Mouse (Mus musculus) R1 (cell line): ENCODE data around the gene Pitpna.

Source experiments
- DNase-seq: peaks from one replicate; pipeline ENCODE4 v3.0.0-alpha.2; 2018; ENCODE audit warnings: low read depth, low spot score

Gene Pitpna

DNA sequence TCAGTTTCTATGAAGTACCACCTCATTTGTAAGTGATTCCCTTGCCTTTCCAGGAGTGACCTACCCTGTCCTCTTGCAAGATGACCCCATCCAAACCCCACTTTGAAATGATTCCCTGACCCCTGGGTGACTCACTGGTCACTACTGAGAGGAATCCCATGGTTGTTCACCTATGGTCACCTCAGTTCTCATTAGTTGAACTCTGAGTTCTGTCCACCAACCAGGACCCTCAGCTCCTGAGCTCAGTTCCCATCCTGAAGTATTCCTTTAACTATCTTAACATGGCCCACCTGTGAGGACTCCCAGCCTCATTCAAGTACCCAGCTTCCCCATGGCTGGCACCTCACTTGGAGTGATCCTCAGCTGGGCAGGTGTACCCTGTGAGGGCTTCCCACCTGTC lies 69.9 kb downstream of the Pitpna start:
- no peak for DNase-seq

GRCm38 (mm10) chr11:75658311-75658710 lies 70.4 kb downstream of the Pitpna start:
- no peak for DNase-seq

DNA sequence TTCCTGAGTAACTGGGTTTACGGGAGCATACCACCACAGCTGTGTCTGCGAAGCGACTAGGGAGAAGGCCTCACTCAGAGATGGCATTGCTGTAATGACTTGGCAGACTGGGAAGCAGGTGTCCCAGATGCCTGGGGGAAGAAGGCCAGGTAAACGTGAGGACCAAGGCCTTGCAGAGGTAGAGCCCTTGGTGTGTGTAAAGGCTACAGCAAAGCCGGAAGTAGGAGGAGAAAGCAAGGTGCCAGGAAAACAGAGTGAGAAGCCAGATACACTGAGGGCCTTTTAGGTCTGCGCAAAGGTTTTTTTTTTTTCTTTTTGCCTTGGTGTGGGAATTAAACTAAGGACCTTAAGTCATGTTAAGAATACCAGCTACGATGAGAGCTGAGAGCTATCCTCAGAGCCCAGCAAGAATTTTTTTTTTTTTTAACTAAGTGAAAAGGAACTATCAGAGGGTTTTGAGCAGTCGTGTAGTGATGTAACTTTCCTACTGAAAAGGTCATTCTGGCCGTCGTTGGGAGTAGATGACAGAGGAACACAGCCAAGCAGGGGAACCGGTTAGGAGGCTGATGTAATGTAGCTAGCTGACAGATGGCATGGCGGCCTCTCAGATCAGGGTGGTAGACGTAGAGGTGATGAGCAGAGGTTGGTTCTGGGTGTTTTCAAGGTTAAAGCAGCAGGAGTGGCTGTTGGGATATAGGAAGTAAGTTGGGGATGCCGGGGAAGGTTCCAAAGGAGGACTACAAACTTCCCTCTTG lies 71.3 kb downstream of the Pitpna start:
- DNase-seq, result no peak

GRCm38 (mm10) chr11:75660081-75660590 lies 72.2 kb downstream of the Pitpna start:
- no peak for DNase-seq

DNA sequence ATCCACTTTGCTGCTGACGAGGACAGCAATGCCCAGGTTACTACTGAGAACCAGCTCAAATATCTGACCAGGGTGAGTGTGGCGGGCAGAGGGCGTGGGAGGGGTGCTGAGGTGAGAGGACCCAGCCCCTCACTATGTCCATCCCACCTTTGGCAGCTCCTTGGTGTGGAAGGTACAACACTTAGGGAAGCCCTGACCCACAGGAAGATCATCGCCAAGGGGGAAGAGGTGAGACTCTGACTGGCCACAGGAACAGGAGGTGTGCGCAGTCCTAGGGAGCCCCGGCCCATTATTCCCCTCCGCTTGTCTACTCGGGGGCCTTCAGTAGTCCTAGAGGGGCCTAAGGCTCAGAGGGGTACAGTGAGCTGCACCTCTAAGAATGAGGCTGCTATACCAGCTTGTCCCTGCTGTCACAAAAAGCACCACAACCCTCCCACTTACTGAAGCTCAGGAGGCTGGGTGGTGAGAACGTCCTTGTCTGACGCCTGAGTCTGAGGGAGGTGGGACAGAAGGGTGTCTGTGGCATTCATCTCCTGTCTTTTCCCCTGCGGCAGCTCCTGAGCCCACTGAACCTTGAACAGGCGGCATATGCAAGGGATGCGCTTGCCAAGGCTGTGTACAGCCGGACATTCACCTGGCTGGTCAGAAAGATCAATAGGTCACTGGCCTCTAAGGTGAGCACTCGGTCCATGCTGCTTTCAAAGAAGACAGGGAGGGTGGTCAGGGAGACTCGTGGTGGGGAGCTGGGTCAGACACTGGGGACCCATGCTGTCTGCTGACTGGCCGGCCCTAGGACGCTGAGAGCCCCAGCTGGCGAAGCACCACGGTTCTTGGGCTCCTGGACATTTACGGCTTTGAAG lies 73.3 kb downstream of the Pitpna start:
- no peak for DNase-seq

- DNase-seq, result no peak
These were observed 74.2 kb downstream of the Pitpna start for GRCm38 (mm10) chr11:75662131-75662530.

DNA sequence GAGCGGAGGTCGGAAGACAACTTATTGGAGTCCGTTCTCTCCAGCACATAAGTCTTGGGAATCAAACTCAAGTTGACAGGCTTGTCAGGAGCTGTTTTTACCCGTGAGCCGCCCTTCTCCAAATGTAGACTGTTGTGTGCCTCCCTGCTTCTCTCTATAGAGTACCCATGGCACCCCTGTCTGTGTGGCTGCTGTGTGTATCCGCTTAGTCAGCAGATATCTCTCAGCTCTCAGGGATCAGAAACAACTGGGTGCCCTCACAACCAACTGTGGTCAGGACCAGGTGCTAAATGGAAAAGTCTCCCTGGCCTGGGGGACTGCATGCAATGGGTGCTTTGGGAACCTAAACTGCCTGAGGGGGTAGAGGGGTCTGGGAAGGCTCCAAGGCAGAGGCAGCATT lies 78.4 kb downstream of the Pitpna start:
- no peak for DNase-seq

DNA sequence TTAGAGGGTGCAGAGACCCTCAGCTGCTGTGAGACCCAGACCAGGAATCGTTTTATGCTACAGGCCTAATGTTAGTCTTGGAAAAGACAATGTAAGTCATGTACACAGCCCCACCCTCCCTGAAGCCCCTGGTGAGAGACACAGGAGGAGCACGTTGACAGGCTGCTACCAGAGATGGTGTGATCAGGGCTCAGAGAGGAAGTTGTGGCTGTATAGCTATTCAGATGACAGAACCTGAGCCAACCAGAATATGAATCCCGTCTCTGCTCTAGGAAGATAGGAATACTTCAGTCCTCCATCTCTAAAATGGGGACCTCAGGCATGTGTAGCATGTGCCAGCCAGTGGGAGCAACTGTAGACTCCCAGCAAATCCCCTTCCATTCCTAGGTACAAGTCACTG lies 80.7 kb downstream of the Pitpna start:
- no peak for DNase-seq

DNA sequence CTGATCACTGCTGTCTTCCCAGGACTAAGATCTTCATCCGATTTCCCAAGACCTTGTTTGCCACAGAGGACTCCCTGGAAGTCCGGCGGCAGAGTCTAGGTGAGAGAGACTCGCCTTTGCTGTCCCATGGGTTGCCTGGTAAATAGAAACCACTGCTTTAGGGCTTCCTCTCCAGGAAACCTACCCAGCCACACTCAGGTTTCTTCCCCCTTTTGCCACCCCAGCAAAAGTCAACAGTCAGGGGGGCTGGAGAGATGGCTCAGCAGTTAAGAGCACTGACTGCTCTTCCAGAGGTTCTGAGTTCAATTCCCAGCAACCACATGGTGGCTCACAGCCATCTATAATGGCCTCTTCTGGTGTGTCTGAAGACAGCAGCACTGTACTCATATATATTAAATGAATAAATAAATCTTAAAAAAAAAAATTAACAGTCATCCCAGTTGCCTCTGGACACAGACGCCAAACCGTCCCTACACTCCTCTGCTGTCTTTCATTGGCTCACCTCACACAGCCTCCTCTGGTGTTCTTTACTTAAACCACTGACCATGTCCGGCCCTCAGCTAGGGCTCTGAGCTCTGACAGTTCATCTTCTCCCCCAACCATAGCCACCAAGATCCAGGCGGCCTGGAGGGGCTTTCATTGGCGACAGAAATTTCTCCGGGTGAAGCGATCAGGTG lies 81.4 kb downstream of the Pitpna start:
- DNase-seq, result no peak

GRCm38 (mm10) chr11:75669853-75670200 lies 81.9 kb downstream of the Pitpna start:
- no peak for DNase-seq

- no peak for DNase-seq
These were observed 83.7 kb downstream of the Pitpna start for GRCm38 (mm10) chr11:75671426-75672180.

- DNase-seq, result no peak
These were observed 85.5 kb downstream of the Pitpna start for GRCm38 (mm10) chr11:75673411-75673810.

DNA sequence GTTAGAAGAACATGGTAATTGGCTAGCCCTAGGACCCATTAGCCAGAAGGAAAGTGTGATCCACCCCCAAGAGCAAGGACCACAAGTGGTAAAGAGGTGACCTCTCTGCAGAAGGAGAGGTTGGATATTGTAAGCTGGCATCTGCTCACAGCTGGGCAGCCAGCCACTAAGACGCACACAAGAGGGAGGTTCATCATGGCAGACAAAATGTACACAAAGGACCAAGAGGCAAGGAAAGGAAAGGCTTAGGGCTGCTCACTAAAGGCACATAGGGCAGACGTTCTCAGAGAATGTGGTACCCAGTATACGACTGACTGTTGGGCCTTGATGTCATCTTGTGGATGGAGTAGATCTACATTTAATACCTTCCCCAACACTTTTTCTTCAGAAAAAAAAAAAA lies 87.0 kb downstream of the Pitpna start:
- DNase-seq, result no peak

- no peak for DNase-seq
These were observed 90.2 kb downstream of the Pitpna start for GRCm38 (mm10) chr11:75677881-75678746.
